Comparison of ENCODE assay signal across 22 mouse cellular contexts in the genomic region with DNA sequence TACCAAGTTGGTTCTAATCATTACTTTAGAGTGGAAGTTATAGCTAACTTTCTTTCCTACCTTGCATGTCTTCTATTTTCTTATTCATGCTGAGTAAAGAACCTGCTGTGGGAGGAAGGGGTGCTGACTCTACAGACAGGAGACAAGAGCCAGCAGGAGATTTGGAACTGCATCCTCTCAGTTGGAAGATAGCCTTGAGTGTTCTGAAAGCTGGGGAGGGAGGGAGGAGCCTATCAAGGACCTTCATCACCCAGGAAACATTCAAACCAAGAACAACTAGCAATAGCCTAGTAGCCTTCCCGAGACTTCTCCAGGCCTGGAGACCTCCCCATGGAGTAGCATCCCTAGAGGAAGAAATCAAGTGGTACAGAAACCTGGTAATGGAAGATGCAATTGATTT.
"Had no signal": no experiment of that assay in that cellular context is flagged by ENCODE, and none has a peak within 500 bp of the region (broad histone marks: within the 10 kb centered on the region; RNA-seq: fewer than 3 reads in every experiment).

No protein-coding gene starts in this region.

- H3K9me3 ChIP-seq: heart, embryonic 13.5 days; heart, embryonic 15.5 days; hindbrain, embryonic 15.5 days; kidney, embryonic 15.5 days; limb, embryonic 15.5 days; liver, embryonic 12.5 days had no signal

- H3K36me3 ChIP-seq: heart, embryonic 13.5 days; heart, embryonic 15.5 days; hindbrain, embryonic 13.5 days; hindbrain, embryonic 15.5 days; kidney, embryonic 15.5 days; limb, embryonic 13.5 days; limb, embryonic 15.5 days; liver, embryonic 12.5 days had no signal

- H3K4me1 ChIP-seq: heart, embryonic 13.5 days; heart, embryonic 15.5 days; hindbrain, embryonic 13.5 days; hindbrain, embryonic 15.5 days; kidney, embryonic 15.5 days; limb, embryonic 13.5 days; limb, embryonic 15.5 days; liver, embryonic 12.5 days had no signal

- DNase-seq: gastrocnemius, postnatal 14 days; gastrocnemius, postnatal 36 days; heart, adult 2 months; kidney, adult 11 months; kidney, adult 2 months; kidney, adult 9 months; kidney, postnatal 14 days; kidney, postnatal 36 days; layer of hippocampus, adult 9-11 months; layer of hippocampus, postnatal 36 days; left cerebral cortex, postnatal 4 days had no signal

- H3K4me3 ChIP-seq: heart, adult 2 months; heart, embryonic 13.5 days; heart, embryonic 15.5 days; hindbrain, embryonic 13.5 days; hindbrain, embryonic 15.5 days; kidney, embryonic 15.5 days; limb, embryonic 13.5 days; limb, embryonic 15.5 days; liver, embryonic 12.5 days had no signal

- H3K27ac ChIP-seq: heart, adult 2 months; heart, embryonic 13.5 days; heart, embryonic 15.5 days; hindbrain, embryonic 13.5 days; hindbrain, embryonic 15.5 days; hindbrain, postnatal 0 days; kidney, embryonic 15.5 days; kidney, postnatal 0 days; limb, embryonic 13.5 days; limb, embryonic 15.5 days; liver, embryonic 12.5 days; liver, embryonic 14.5 days had no signal

- H3K27me3 ChIP-seq: heart, embryonic 13.5 days; heart, embryonic 15.5 days; hindbrain, embryonic 13.5 days; hindbrain, embryonic 15.5 days; kidney, embryonic 15.5 days; limb, embryonic 13.5 days; limb, embryonic 15.5 days; liver, embryonic 12.5 days had no signal
